Mouse (Mus musculus) layer of hippocampus, adult 18-20 months (tissue): ENCODE measurements around the gene Vmn2r25. TPM values are rescaled to one million over a fixed set of nuclear protein-coding genes. Genes with fewer than 3 reads are reported as not detected.
"Not testable (repeated sequence)": the region's sequence is repeated elsewhere in the genome, so short reads cannot be mapped to it uniquely, and the experiment has no call there.

Source experiments
- DNase-seq, 2 experiments: peaks; one replicate each; pipeline ENCODE4 v3.0.0; 2022; ENCODE audit warnings: low spot score in 2 of 2
- long read RNA-seq: library from polyadenylated mRNA; stranded (forward); transcript quantifications from one replicate; pipeline ENCODE4 v2.0.0, GENCODE M21; 2021
- total RNA-seq, 2 experiments: library from RNA; stranded (reverse); gene quantifications; 2 replicates each; pipeline ENCODE4 v1.2.3; 2021

The Vmn2r25 gene
- not detected for total RNA-seq
- long read RNA-seq: 0 reads

DNA sequence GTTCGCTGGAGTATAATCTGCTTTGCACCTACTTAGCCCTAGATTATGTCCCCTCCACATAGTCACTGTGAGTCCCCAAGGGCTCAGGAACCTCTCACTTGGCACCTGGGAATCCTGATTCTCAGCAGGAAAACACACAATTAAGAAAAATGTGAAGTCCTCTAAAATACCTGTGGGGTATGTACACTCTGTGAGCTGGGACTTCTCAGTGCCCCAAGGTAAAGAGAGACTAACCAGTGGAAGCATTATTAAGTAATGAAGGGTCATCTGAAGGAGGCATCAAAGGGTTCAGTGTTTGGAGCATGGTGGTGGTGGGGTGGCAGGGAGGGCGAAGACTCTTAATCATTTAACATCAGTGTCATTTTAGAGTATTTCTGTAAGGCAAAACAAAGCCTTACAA, at the start of gene Vmn2r25:
TSS of gene Vmn2r25 (minus strand) at position 101 of the 400 bp plus-strand sequence.
- not testable (repeated sequence) for DNase-seq

GRCm38 (mm10) chr6:123819951-123820350, 33.3 kb downstream of the Vmn2r25 start:
- DNase-seq: no peak

DNA sequence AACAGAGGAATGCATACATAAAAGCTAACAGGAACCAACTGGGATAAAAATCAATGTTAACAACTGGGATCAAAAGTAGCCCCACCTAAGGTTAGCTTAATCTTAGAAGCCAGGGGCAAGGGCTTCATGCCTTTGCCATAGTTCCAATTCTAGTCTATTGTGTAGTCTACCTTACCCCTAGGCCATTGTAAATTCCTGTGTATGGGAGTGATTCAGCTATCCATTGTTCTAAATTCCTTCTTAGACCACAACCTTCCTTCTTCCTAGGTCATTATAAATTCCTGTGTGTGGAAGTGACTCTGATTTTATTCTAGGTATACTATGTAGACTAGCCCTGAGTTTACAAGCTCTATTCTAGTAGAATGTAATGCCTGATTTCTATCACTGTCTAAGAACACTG, 43.0 kb downstream of the Vmn2r25 start:
- DNase-seq: not testable (repeated sequence)

GRCm38 (mm10) chr6:123793746-123794145, 59.5 kb downstream of the Vmn2r25 start:
- DNase-seq: no peak

DNA sequence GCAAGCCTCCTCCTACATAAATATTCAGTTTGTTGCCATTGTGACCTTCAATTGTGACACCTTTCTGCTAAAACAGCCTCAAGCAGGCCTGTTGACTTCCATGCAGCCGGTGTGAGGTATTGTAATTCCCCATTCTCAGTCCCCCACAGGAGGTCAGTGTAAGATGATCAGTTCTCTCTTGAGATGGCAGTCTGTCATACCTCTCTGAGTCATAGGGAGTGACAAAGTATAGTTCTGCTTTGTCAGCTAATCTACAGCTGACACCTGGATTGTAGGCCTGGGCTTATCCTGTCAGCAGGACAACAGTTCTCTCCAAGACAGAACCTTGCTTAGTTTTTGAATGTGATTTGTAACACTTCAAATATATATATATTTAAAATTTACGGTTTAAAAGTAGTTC, 68.4 kb downstream of the Vmn2r25 start:
- no peak for DNase-seq

- no peak for DNase-seq
Observed at GRCm38 (mm10) chr6:123778579-123778978, 74.7 kb downstream of the Vmn2r25 start, which contains the start of gene Vmn2r24. Gene Vmn2r24, plus strand, starts transcription at chr6:123778879.

Other genes starting within 250 kb of the Vmn2r25 start
- not detected for gene Vmn2r22, start 202.7 kb downstream of the Vmn2r25 start, total RNA-seq
- gene Vmn2r23, start 150.8 kb downstream of the Vmn2r25 start, total RNA-seq: not detected
- not detected for gene Vmn2r24, start 74.6 kb downstream of the Vmn2r25 start, total RNA-seq
- not detected for gene Vmn2r26, start 171.1 kb upstream of the Vmn2r25 start, total RNA-seq